Comparison of ENCODE assay signal across 19 mouse cellular contexts in genomic region chr6:88708401-88709278, GRCm38 (mm10). TPM values are rescaled to one million over a fixed set of nuclear protein-coding genes. Genes with fewer than 3 reads are reported as not detected.
DNase-seq lines count a peak whose midpoint lies in the region; ATAC-seq and TF ChIP-seq lines count a peak whose summit lies in the region.
"Had no signal": no experiment of that assay in that cellular context is flagged by ENCODE, and none has a peak within 500 bp of the region (broad histone marks: within the 10 kb centered on the region; RNA-seq: fewer than 3 reads in every experiment).

No protein-coding gene starts in this region.

- TF ChIP-seq POLR2A in MEL (IDR thresholded peaks at IDR 0.05; ENCODE audit: control insufficient read depth in 1 of 2, insufficient read depth in 1 of 2, low read depth in 1 of 2, low read length in 2 of 2, poor library complexity in 1 of 2), result no peak

- peaks cover 8 to 13% of the 10 kb centered on the region in 2 experiments for H3K27me3 ChIP-seq in MEL (ENCODE audit: control insufficient read depth in 1 of 2, insufficient read depth in 2 of 2, low read length in 2 of 2)
- no peaks in the 10 kb centered on the region for H3K27me3 ChIP-seq in liver, embryonic 16.5 days (ENCODE audit: control insufficient read depth, insufficient read depth, low read depth, low read length)
- H3K27me3 ChIP-seq: limb, embryonic 13.5 days; lung, embryonic 15.5 days; midbrain, embryonic 12.5 days; Patski had no signal

- ATAC-seq in granulocyte monocyte progenitor cell, adult 5-6 weeks (replicated peaks; ENCODE audit: poor library complexity, severe bottlenecking), result peak; percentile 12; the same call in 1 of the 2 replicates
- peak; percentile 82 for ATAC-seq in liver, embryonic 16.5 days (ENCODE audit: low read depth)
- ATAC-seq: Patski had no signal

- no peak for TF ChIP-seq CTCF in MEL (IDR thresholded peaks at IDR 0.05 in 2 of 3, conservative IDR thresholded peaks at IDR 0.05 in 1 of 3; ENCODE audit: control insufficient read depth in 1 of 3, insufficient read depth in 1 of 3, low read depth in 2 of 3, low read length in 3 of 3, poor library complexity in 1 of 3, severe bottlenecking in 1 of 3)

- WGBS in liver, embryonic 16.5 days (ENCODE audit: insufficient replicate concordance), result 24% methylated on average over 8 of the region's 8 CpGs

- peak overlapping the region; percentile 5; the same call in 1 of the 2 replicates for H3K4me2 ChIP-seq in liver, embryonic 16.5 days (ENCODE audit: low read depth, low read length)
- H3K4me2 ChIP-seq: limb, embryonic 13.5 days; lung, embryonic 15.5 days; midbrain, embryonic 12.5 days had no signal

- H3K9ac ChIP-seq in MEL (ENCODE audit: control insufficient read depth, low read depth, low read length, poor library complexity, severe bottlenecking), result no peak overlapping the region
- peak overlapping the region; percentile 27 for H3K9ac ChIP-seq in liver, embryonic 16.5 days (ENCODE audit: low read depth, low read length)
- H3K9ac ChIP-seq: forebrain, postnatal 0 days; limb, embryonic 13.5 days; lung, embryonic 15.5 days; midbrain, embryonic 12.5 days had no signal

- TF ChIP-seq RAD21 in MEL (IDR thresholded peaks at IDR 0.05; ENCODE audit: low read depth, low read length), result no peak

- TF ChIP-seq EP300 in MEL (IDR thresholded peaks at IDR 0.05; ENCODE audit: low read depth in 1 of 2, low read length in 2 of 2), result no peak

- no peaks in the 10 kb centered on the region for H3K4me1 ChIP-seq in MEL (ENCODE audit: control insufficient read depth in 1 of 2, insufficient read depth in 2 of 2, low read length in 2 of 2)
- H3K4me1 ChIP-seq in liver, embryonic 16.5 days (ENCODE audit: control insufficient read depth, low read depth, low read length), result peaks cover 15% of the 10 kb centered on the region
- H3K4me1 ChIP-seq: limb, embryonic 13.5 days; lung, embryonic 15.5 days; midbrain, embryonic 12.5 days had no signal

- no peaks in the 10 kb centered on the region for H3K36me3 ChIP-seq in MEL (ENCODE audit: control insufficient read depth in 1 of 2, insufficient read depth in 2 of 2, low read length in 2 of 2)
- no peaks in the 10 kb centered on the region for H3K36me3 ChIP-seq in liver, embryonic 16.5 days (ENCODE audit: control insufficient read depth, insufficient read depth)
- H3K36me3 ChIP-seq: limb, embryonic 13.5 days; lung, embryonic 15.5 days; midbrain, embryonic 12.5 days had no signal

- H3K79me2 ChIP-seq in MEL (ENCODE audit: control insufficient read depth, insufficient read depth, low read length, poor library complexity), result no peaks in the 10 kb centered on the region

- no peaks in the 10 kb centered on the region for H3K9me3 ChIP-seq in MEL (replicated peaks; ENCODE audit: insufficient read depth, low read length)
- H3K9me3 ChIP-seq in liver, embryonic 16.5 days (replicated peaks; ENCODE audit: control insufficient read depth, low read length), result no peaks in the 10 kb centered on the region
- H3K9me3 ChIP-seq: limb, embryonic 13.5 days; lung, embryonic 15.5 days; midbrain, embryonic 12.5 days had no signal

- intact Hi-C loops in gastrocnemius, postnatal 36 days (cut with DNase I), result no loop called here

- H3K27ac ChIP-seq in MEL (ENCODE audit: control insufficient read depth, low read depth, low read length), result no peak overlapping the region
- H3K27ac ChIP-seq in liver, embryonic 16.5 days (ENCODE audit: low read length), result peak overlapping the region; percentile 69
- H3K27ac ChIP-seq: limb, embryonic 13.5 days; lung, embryonic 15.5 days; midbrain, embryonic 12.5 days had no signal

- DNase-seq in MEL (ENCODE audit: low read depth, low spot score), result peak; percentile 11
- peak; percentile 63 for DNase-seq in MEL-GATA-1-ER (ENCODE audit: extremely low read depth, low read depth)
- no peak for DNase-seq in gastrocnemius, adult 8-10 months (ENCODE audit: low spot score in 2 of 2)
- DNase-seq in gastrocnemius, postnatal 25 days, result no peak
- no peak for DNase-seq in gastrocnemius, postnatal 36 days
- DNase-seq: adrenal gland, postnatal 14 days; cerebellum, adult 18-20 months; forebrain, postnatal 0 days; kidney, adult 18-20 months; kidney, postnatal 25 days; lung, postnatal 4 days; thymus, postnatal 14 days had no signal

- H3K4me3 ChIP-seq in MEL (ENCODE audit: control insufficient read depth in 1 of 2, insufficient read depth in 1 of 2, low read depth in 2 of 2, low read length in 2 of 2), result no peak overlapping the region
- H3K4me3 ChIP-seq in liver, embryonic 16.5 days (ENCODE audit: low read depth, low read length), result no peak overlapping the region
- H3K4me3 ChIP-seq: erythroblast, embryonic 14.5 days; limb, embryonic 13.5 days; lung, embryonic 15.5 days; midbrain, embryonic 12.5 days had no signal

TF ChIP-seq in MEL, 35 proteins besides CTCF, POLR2A, EP300 and RAD21:
- TF ChIP-seq TCF12 (IDR thresholded peaks at IDR 0.05; ENCODE audit: low read depth, low read length) (0 out of 2 replicates have a peak, but pooled peaks have one; percentile 13), TAL1 (IDR thresholded peaks at IDR 0.05; ENCODE audit: low read length) (peak; percentile 15; the same call in 1 of the 2 replicates), ZMIZ1 (IDR thresholded peaks at IDR 0.05; ENCODE audit: low read depth, low read length) (no peak)

RNA-seq across cellular contexts. Expression of gene Mgll, which starts 15.6 kb away (rescaled TPM):
- not detected in 2 replicates for total RNA-seq in MEL (2012; rRNA removed)
- not detected for polyA plus RNA-seq in MEL (2012; ENCODE audit: insufficient read depth in 1 of 2, insufficient read length in 2 of 2, low read depth in 1 of 2, low replicate concordance in 2 of 2, missing spikeins in 1 of 2)
- 0.99 TPM in 1 of 2 replicates, not detected in the other for total RNA-seq in granulocyte monocyte progenitor cell, adult 5-6 weeks (2014; fragmentation: Nextera tagmentation)
- total RNA-seq in granulocyte monocyte progenitor cell, adult 5-6 weeks (2017), result 0.26 and 2.0 TPM in 2 replicates
- polyA plus RNA-seq in liver, embryonic 16.5 days (2015; fragmentation: Nextera tagmentation; extraction: Ambion mirVana), result 62.3 and 62.4 TPM in 2 replicates
- 10 to 100 TPM; 25.6 to 43.3 (median 29.4) TPM for total RNA-seq in gastrocnemius, adult 8-10 months (2022)
- 10 to 100 TPM; 40.0 to 47.5 TPM for total RNA-seq in gastrocnemius, postnatal 25 days (2021)
- total RNA-seq in gastrocnemius, postnatal 36 days (2021), result 10 to 100 TPM; 36.6 to 37.6 TPM

Comparison
In these comparisons a context has a peak if more than half of its experiments do, and no peak if none do; other contexts are left out.
1. DNase-seq: peak in MEL (single experiment) and MEL-GATA-1-ER (single experiment); none in gastrocnemius, adult 8-10 months (0 of 2), gastrocnemius, postnatal 25 days (single experiment) and gastrocnemius, postnatal 36 days (0 of 2).
2. RNA of gene Mgll, which starts 15.6 kb away (total RNA-seq): 40.0 to 47.5 TPM in gastrocnemius, postnatal 25 days, 36.6 to 37.6 TPM in gastrocnemius, postnatal 36 days and 25.6 to 43.3 TPM in gastrocnemius, adult 8-10 months; 0.26 to 2.0 TPM in granulocyte monocyte progenitor cell, adult 5-6 weeks and not detected in MEL; every median in the first group is over 4 times any median in the second.